ENCODE assay signal across 24 mouse cellular contexts in the genomic region with DNA sequence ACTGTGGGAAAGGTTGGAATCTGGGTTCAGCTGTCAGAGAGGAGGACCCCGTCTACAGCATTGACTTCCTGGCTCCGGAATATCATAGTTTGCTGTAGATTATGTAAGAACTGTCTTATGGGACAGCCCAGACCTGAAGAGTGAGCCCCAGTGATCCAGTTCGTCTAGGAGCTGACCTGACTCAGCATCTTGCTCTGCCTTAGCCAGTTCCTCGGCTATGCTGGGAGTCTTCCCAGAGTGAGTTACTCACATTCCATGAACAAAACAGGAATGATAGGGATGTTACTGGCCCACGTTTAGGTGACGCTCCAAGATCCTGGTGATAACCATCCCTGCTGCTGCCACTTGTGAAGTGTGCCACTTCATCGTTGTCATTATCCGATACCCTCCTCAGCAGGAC. TPM values are rescaled to one million over a fixed set of nuclear protein-coding genes. Genes with fewer than 3 reads are reported as not detected.
DNase-seq lines count a peak whose midpoint lies in the region; ATAC-seq and TF ChIP-seq lines count a peak whose summit lies in the region.
"Had no signal": no experiment of that assay in that cellular context is flagged by ENCODE, and none has a peak within 500 bp of the region (broad histone marks: within the 10 kb centered on the region; RNA-seq: fewer than 3 reads in every experiment).

No protein-coding gene starts in this region.

- ATAC-seq in stomach, postnatal 0 days (ENCODE audit: low FRiP score, low TSS enrichment) = 0 out of 2 replicates have a peak, but pooled peaks have one; percentile 45
- no peak for ATAC-seq in kidney, embryonic 16.5 days (ENCODE audit: low FRiP score, low TSS enrichment)
- ATAC-seq: CD4-positive, CD25-positive, alpha-beta regulatory T cell, adult 4 months; forebrain, embryonic 13.5 days; forebrain, embryonic 15.5 days; forebrain, postnatal 0 days had no signal

- H3K4me2 ChIP-seq in stomach, postnatal 0 days (replicated peaks; ENCODE audit: low read depth) = no peak overlapping the region
- H3K4me2 ChIP-seq in kidney, embryonic 16.5 days (replicated peaks; ENCODE audit: low read depth, low read length) = no peak overlapping the region
- H3K4me2 ChIP-seq: embryonic facial prominence, embryonic 13.5 days; embryonic facial prominence, embryonic 15.5 days; forebrain, embryonic 13.5 days; forebrain, embryonic 15.5 days had no signal

- no peaks in the 10 kb centered on the region for H3K36me3 ChIP-seq in stomach, postnatal 0 days (ENCODE audit: control insufficient read depth, insufficient read depth, low read length)
- H3K36me3 ChIP-seq in kidney, embryonic 16.5 days (ENCODE audit: insufficient read depth, low read length) = no peaks in the 10 kb centered on the region
- H3K36me3 ChIP-seq: embryonic facial prominence, embryonic 13.5 days; embryonic facial prominence, embryonic 15.5 days; forebrain, embryonic 15.5 days; G1E had no signal

- no peaks in the 10 kb centered on the region for H3K27me3 ChIP-seq in stomach, postnatal 0 days (ENCODE audit: control insufficient read depth, insufficient read depth, low read length)
- H3K27me3 ChIP-seq in kidney, embryonic 16.5 days (ENCODE audit: insufficient read depth, low read length) = no peaks in the 10 kb centered on the region
- H3K27me3 ChIP-seq: CH12.LX; embryonic facial prominence, embryonic 13.5 days; embryonic facial prominence, embryonic 15.5 days; forebrain, embryonic 13.5 days; forebrain, embryonic 15.5 days had no signal

- H3K9ac ChIP-seq in stomach, postnatal 0 days (ENCODE audit: low read length) = no peak overlapping the region
- H3K9ac ChIP-seq in kidney, embryonic 16.5 days (replicated peaks; ENCODE audit: low read length) = no peak overlapping the region
- H3K9ac ChIP-seq: embryonic facial prominence, embryonic 13.5 days; embryonic facial prominence, embryonic 15.5 days; forebrain, embryonic 13.5 days; forebrain, embryonic 15.5 days; forebrain, postnatal 0 days had no signal

- no peak overlapping the region for H3K4me3 ChIP-seq in stomach, postnatal 0 days (ENCODE audit: low read depth, low read length)
- no peak overlapping the region for H3K4me3 ChIP-seq in kidney, embryonic 16.5 days (ENCODE audit: low read length)
- H3K4me3 ChIP-seq: embryonic facial prominence, embryonic 13.5 days; embryonic facial prominence, embryonic 15.5 days; forebrain, embryonic 13.5 days; forebrain, embryonic 15.5 days had no signal

- TF ChIP-seq CTCF in stomach, postnatal 0 days (IDR thresholded peaks at IDR 0.05; ENCODE audit: low read depth) = no peak

- H3K9me3 ChIP-seq in stomach, postnatal 0 days (ENCODE audit: control insufficient read depth, low read length) = no peaks in the 10 kb centered on the region
- H3K9me3 ChIP-seq in kidney, embryonic 16.5 days (ENCODE audit: low read length) = 0 out of 2 replicates have a peak, but pooled peaks cover under 1% of the 10 kb centered on the region
- H3K9me3 ChIP-seq: embryonic facial prominence, embryonic 13.5 days; embryonic facial prominence, embryonic 15.5 days; forebrain, embryonic 13.5 days; forebrain, embryonic 15.5 days had no signal

- DNase-seq in 3T3-L1 (ENCODE audit: low read depth, low spot score) = peak; percentile 68
- DNase-seq in NIH3T3 (ENCODE audit: low read depth) = peak; percentile 61
- no peak for DNase-seq in stomach, postnatal 0 days (ENCODE audit: low spot score)
- no peak for DNase-seq in ovary, adult 18-20 months (ENCODE audit: low spot score)
- DNase-seq: adrenal gland, adult 2 months; adrenal gland, postnatal 10 days; adrenal gland, postnatal 25 days; B cell, adult 2 months; cerebellum, adult 11 months; cerebellum, adult 18-20 months; cerebellum, adult 8-10 months; cerebellum, adult 9-11 months; cerebellum, postnatal 14 days; cerebellum, postnatal 36 days; embryo, embryonic 11 days; forebrain, postnatal 0 days had no signal

- no peaks in the 10 kb centered on the region for H3K4me1 ChIP-seq in stomach, postnatal 0 days (replicated peaks; ENCODE audit: control insufficient read depth, insufficient read depth)
- no peaks in the 10 kb centered on the region for H3K4me1 ChIP-seq in kidney, embryonic 16.5 days (ENCODE audit: insufficient read depth, low read length)
- H3K4me1 ChIP-seq: embryonic facial prominence, embryonic 13.5 days; embryonic facial prominence, embryonic 15.5 days; forebrain, embryonic 13.5 days; forebrain, embryonic 15.5 days had no signal

- H3K27ac ChIP-seq in stomach, postnatal 0 days (replicated peaks) = no peak overlapping the region
- no peak overlapping the region for H3K27ac ChIP-seq in kidney, embryonic 16.5 days (ENCODE audit: low read length)
- H3K27ac ChIP-seq: embryonic facial prominence, embryonic 13.5 days; embryonic facial prominence, embryonic 15.5 days; forebrain, embryonic 13.5 days; forebrain, embryonic 15.5 days had no signal

- WGBS in stomach, postnatal 0 days = 62% methylated on average over 8 of the region's 8 CpGs
- WGBS in kidney, embryonic 16.5 days = 83% methylated on average over 8 of the region's 8 CpGs

- no peak for TF ChIP-seq EP300 in stomach, postnatal 0 days (optimal IDR thresholded peaks at IDR 0.05)

RNA-seq across cellular contexts. Expression of a gene that starts 25.5 kb away (rescaled TPM):
- 47.6 and 47.7 TPM in 2 replicates for polyA plus RNA-seq in stomach, postnatal 0 days (2015; fragmentation: Nextera tagmentation; extraction: Ambion mirVana)
- polyA plus RNA-seq in kidney, embryonic 16.5 days (2015; fragmentation: Nextera tagmentation; extraction: Ambion mirVana) = 0.82 and 1.0 TPM in 2 replicates
- polyA plus RNA-seq: G1E had no signal

RNA-seq across cellular contexts. Expression of a gene that starts 51.8 kb away (rescaled TPM):
- polyA plus RNA-seq in stomach, postnatal 0 days (2015; fragmentation: Nextera tagmentation; extraction: Ambion mirVana) = 8.6 and 8.8 TPM in 2 replicates
- 19.3 and 19.8 TPM in 2 replicates for polyA plus RNA-seq in kidney, embryonic 16.5 days (2015; fragmentation: Nextera tagmentation; extraction: Ambion mirVana)
- polyA plus RNA-seq: G1E had no signal

Comparison
In these comparisons a context has a peak if more than half of its experiments do, and no peak if none do; other contexts are left out.
1. DNase-seq: peak in 3T3-L1 (single experiment) and NIH3T3 (single experiment); none in stomach, postnatal 0 days (single experiment) and ovary, adult 18-20 months (single experiment).
2. RNA of a gene that starts 25.5 kb away (polyA plus RNA-seq): 47.6 to 47.7 TPM in stomach, postnatal 0 days; 0.82 to 1.0 TPM in kidney, embryonic 16.5 days; every median in the first group is over 10 times any median in the second.